Mouse (Mus musculus): Measurements from ENCODE around the gene Elavl2. TPM values are rescaled to one million over a fixed set of nuclear protein-coding genes. Genes with fewer than 3 reads are reported as not detected.
A peak's percentile ranks its signal among the peaks of the same experiment; 100 is the strongest.

Elavl2 gene
- polyA plus RNA-seq, 1 experiment, result 39.6 TPM

DNA sequence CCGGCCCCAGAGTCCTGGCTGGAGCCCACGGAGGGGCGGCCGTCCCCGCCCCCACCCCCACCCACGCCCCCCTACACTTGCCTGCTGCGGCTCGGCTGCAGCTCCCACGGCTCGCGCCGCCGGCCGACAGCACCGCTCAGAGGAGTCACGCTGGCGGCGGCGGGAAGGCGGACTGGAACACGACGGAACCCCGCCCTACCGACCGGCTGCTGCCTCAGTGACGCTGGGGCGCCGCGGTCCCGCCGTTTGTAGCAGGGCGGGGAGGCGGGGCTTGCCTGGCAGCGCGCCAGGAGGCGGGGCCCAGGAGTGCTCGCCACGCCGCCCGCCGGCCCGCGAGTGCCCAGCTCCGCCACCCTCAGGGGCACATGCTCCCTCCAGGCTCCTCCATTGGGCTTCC, 28.8 kb downstream of the Elavl2 start:
- Histone ChIP-seq H3K27me3 (ENCODE audit: control insufficient read depth, insufficient read depth, low read length) (no peaks in the 10 kb centered on the region; the same call in 1 of the 2 replicates), H3K4me1 (ENCODE audit: control insufficient read depth, insufficient read depth, low read length) (no peaks in the 10 kb centered on the region), H3K27ac (ENCODE audit: insufficient read depth, low read length) (no peak overlapping the region), H3K4me3 (replicated peaks; ENCODE audit: insufficient read depth, low read depth, low read length) (peak overlapping the region; percentile 50)
- WGBS, result under 1% methylated on average over 43 of the region's 44 CpGs
- peak; percentile 75 for DNase-seq
- TF ChIP-seq POLR2A (IDR thresholded peaks at IDR 0.05; ENCODE audit: borderline replicate concordance, insufficient read depth, low read length) (no peak), CTCF (IDR thresholded peaks at IDR 0.05; ENCODE audit: borderline replicate concordance, insufficient read depth, low read depth, low read length) (no peak)

DNA sequence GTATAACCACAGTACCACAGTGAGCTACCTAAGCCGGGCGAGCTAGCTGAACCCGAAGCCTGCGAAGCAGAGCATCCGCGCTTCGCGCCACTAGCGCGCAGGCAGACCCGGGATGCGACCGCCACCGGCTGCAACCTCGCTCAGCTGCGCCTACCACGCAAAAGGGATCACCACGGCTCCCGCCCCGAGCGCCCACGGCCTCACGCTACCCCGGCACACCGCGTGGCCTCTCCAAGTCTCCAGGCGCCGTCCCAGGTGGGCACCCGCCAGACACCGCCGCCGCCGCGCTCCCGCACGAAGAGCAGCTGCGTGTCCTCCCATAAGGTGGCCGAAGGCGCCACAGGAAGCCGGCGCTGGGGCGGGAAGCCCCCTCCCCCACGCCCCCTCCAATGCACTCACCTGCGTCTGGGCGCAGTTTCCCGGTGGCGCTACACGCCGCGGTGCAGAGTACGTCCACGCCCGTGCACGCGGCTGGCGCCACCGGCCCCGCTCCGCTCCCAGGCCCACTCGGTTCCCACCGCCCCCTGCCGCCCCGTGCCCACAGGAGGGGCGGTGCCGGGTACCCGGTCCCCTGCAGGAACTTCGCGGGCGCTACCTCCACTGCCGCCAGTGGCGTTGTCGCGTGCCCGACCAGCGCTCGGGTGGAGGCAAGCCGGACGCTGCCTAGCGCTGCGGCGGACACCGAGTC, 29.3 kb downstream of the Elavl2 start:
- 1% methylated on average over 81 of the region's 82 CpGs for WGBS
- no peaks in the 10 kb centered on the region; the same call in 1 of the 2 replicates for H3K27me3 ChIP-seq (ENCODE audit: control insufficient read depth, insufficient read depth, low read length)
- DNase-seq, result peak; percentile 51 to 70
- H3K4me1 ChIP-seq (ENCODE audit: control insufficient read depth, insufficient read depth, low read length), result no peaks in the 10 kb centered on the region
- no peak for TF ChIP-seq POLR2A (IDR thresholded peaks at IDR 0.05; ENCODE audit: borderline replicate concordance, insufficient read depth, low read length)
- no peak for TF ChIP-seq CTCF (IDR thresholded peaks at IDR 0.05; ENCODE audit: borderline replicate concordance, insufficient read depth, low read depth, low read length)
- no peak overlapping the region for H3K27ac ChIP-seq (ENCODE audit: insufficient read depth, low read length)
- peak overlapping the region; percentile 50 for H3K4me3 ChIP-seq (replicated peaks; ENCODE audit: insufficient read depth, low read depth, low read length)

DNA sequence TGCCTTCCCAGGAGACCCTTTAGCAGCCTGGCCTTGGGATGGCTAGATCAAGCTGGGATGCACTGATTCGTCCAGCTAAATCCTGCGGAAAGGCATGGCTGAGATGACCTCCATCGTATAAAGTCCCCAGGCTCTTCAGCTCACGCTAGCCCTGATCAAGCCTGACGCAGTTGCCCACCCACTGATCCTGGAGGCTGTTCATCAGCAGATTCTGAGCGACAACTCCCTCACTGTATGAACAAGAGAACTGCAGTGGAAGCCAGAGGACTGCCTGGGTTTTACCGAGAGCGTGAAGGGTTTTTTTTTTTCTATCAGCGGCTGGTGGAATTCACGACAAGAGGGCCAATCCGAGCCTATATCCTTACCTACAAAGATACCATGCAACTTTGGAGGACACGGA, 35.3 kb downstream of the Elavl2 start:
- Histone ChIP-seq H3K4me3 (replicated peaks; ENCODE audit: insufficient read depth, low read depth, low read length) (no peak overlapping the region), H3K4me1 (ENCODE audit: control insufficient read depth, insufficient read depth, low read length) (no peaks in the 10 kb centered on the region), H3K27ac (ENCODE audit: insufficient read depth, low read length) (no peak overlapping the region), H3K27me3 (ENCODE audit: control insufficient read depth, insufficient read depth, low read length) (no peaks in the 10 kb centered on the region)
- 70% methylated on average over 12 of the region's 12 CpGs for WGBS
- no peak for TF ChIP-seq CTCF (IDR thresholded peaks at IDR 0.05; ENCODE audit: borderline replicate concordance, insufficient read depth, low read depth, low read length)
- TF ChIP-seq POLR2A (IDR thresholded peaks at IDR 0.05; ENCODE audit: borderline replicate concordance, insufficient read depth, low read length), result no peak
- no peak for DNase-seq

DNA sequence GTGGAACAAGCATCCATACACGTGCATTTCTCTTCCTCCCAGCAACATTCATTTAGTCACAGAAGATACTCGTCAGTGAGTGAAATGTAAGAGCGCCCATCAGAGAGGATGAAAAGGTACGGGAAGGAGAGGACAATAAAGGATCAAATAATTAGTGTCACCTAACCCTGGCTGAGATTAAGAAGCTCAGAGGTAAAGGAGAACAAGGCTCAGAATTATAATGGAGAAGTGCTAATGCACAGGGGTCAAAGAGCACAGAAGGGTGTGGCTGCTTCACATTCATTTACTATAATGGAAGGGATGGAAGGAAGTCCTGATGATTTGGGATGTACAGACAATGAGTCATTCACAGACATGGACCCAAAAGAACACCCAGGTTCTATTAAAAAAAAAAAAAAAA, 36.6 kb downstream of the Elavl2 start:
- 93% methylated on average over 4 of the region's 4 CpGs for WGBS
- H3K27ac ChIP-seq (ENCODE audit: insufficient read depth, low read length), result no peak overlapping the region
- no peaks in the 10 kb centered on the region for H3K4me1 ChIP-seq (ENCODE audit: control insufficient read depth, insufficient read depth, low read length)
- TF ChIP-seq CTCF (IDR thresholded peaks at IDR 0.05; ENCODE audit: borderline replicate concordance, insufficient read depth, low read depth, low read length), result no peak
- no peak for TF ChIP-seq POLR2A (IDR thresholded peaks at IDR 0.05; ENCODE audit: borderline replicate concordance, insufficient read depth, low read length)
- DNase-seq, result no peak
- H3K4me3 ChIP-seq (replicated peaks; ENCODE audit: insufficient read depth, low read depth, low read length), result no peak overlapping the region
- H3K27me3 ChIP-seq (ENCODE audit: control insufficient read depth, insufficient read depth, low read length), result no peaks in the 10 kb centered on the region; the same call in 1 of the 2 replicates

DNA sequence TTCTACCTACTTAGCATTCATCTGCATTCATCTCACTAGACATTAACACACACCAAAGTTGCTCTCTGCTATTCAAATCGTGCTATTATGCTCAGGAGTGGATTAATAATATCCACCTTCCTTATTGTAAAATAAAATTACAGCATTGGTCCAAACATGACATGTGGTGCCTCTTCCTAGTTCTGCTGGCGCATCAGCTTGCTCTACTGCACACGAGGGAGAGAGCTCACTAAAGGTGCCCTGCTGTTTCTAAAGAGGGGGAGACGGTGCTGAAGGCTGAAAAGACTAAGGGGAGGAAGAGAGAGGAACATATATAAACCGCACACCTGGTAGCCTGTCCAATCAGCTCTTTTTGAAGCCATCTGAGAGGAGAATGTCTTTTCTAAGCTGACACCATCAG, 38.1 kb downstream of the Elavl2 start:
- H3K27me3 ChIP-seq (ENCODE audit: control insufficient read depth, insufficient read depth, low read length), result no peaks in the 10 kb centered on the region; the same call in 1 of the 2 replicates
- H3K4me1 ChIP-seq (ENCODE audit: control insufficient read depth, insufficient read depth, low read length), result no peaks in the 10 kb centered on the region
- H3K4me3 ChIP-seq (replicated peaks; ENCODE audit: insufficient read depth, low read depth, low read length), result no peak overlapping the region
- H3K27ac ChIP-seq (ENCODE audit: insufficient read depth, low read length), result no peak overlapping the region
- TF ChIP-seq CTCF (IDR thresholded peaks at IDR 0.05; ENCODE audit: borderline replicate concordance, insufficient read depth, low read depth, low read length) (no peak), POLR2A (IDR thresholded peaks at IDR 0.05; ENCODE audit: borderline replicate concordance, insufficient read depth, low read length) (no peak)
- WGBS, result 68% methylated on average over 5 of the region's 5 CpGs
- no peak for DNase-seq

DNA sequence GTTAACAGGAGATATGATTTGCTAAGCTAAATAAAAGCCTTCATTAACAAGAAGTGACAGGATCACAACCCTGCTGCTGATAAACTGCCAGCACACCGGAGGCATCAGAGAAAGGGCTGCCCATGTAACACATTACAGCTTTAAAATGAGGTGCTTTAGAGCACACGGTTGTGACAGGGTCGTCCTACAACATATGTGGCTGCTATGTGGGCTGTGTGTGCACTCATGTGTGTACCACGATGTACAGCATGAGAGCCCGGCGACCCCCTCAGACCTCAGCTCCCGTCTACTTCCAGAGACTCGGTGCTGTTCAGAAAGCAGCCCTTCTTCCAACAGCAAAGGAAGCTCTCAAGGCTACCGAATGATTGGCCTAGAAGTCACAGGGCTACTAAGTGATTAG, 47.4 kb downstream of the Elavl2 start:
- no peak overlapping the region for H3K27ac ChIP-seq (ENCODE audit: insufficient read depth, low read length)
- H3K27me3 ChIP-seq (ENCODE audit: control insufficient read depth, insufficient read depth, low read length), result no peaks in the 10 kb centered on the region
- 60% methylated on average over 9 of the region's 9 CpGs for WGBS
- TF ChIP-seq POLR2A (IDR thresholded peaks at IDR 0.05; ENCODE audit: borderline replicate concordance, insufficient read depth, low read length) (no peak), CTCF (IDR thresholded peaks at IDR 0.05; ENCODE audit: borderline replicate concordance, insufficient read depth, low read depth, low read length) (no peak)
- no peaks in the 10 kb centered on the region for H3K4me1 ChIP-seq (ENCODE audit: control insufficient read depth, insufficient read depth, low read length)
- no peak overlapping the region for H3K4me3 ChIP-seq (replicated peaks; ENCODE audit: insufficient read depth, low read depth, low read length)
- DNase-seq, result no peak

DNA sequence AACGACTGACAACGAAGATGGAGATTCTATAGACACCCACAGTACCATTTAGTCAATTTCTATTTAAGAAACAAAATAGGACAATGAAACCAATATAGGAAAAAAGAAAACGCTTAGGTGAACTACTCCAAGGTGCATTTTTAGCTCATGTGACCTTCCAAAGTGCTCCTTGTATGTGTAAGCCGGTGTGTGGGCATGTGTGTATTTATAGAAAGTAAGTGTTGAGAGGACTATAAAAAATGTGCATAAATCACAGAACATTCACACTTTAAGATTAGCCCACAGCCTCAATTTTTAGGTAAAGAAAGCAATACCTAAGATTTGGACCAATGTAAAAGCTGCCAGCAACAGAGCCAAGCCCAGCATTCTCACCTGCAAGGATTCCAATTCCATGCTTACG, 51.0 kb downstream of the Elavl2 start:
- H3K4me3 ChIP-seq (replicated peaks; ENCODE audit: insufficient read depth, low read depth, low read length), result no peak overlapping the region
- 90% methylated on average over 5 of the region's 5 CpGs for WGBS
- no peak overlapping the region for H3K27ac ChIP-seq (ENCODE audit: insufficient read depth, low read length)
- no peak for DNase-seq
- no peaks in the 10 kb centered on the region for H3K4me1 ChIP-seq (ENCODE audit: control insufficient read depth, insufficient read depth, low read length)
- TF ChIP-seq CTCF (IDR thresholded peaks at IDR 0.05; ENCODE audit: borderline replicate concordance, insufficient read depth, low read depth, low read length), result no peak
- no peak for TF ChIP-seq POLR2A (IDR thresholded peaks at IDR 0.05; ENCODE audit: borderline replicate concordance, insufficient read depth, low read length)
- H3K27me3 ChIP-seq (ENCODE audit: control insufficient read depth, insufficient read depth, low read length), result no peaks in the 10 kb centered on the region

DNA sequence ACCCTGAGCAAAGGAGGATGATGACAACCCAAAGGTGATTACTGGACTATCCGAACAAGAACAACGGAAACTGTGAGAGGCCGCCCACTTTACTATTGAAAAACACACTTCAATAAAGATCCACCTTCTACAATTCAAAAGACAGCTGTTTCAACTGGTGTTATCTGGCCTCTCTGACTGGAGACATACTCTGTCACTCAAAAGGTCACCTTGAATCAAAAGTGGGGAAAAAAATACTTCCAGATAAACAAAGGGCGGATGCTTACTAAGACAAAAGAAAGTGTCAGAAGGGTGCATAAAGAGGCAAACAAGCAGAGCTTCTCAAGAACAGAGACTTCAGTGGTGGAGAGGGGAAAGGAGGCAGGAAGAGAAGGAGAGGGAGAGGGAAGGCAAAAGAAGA, 66.4 kb downstream of the Elavl2 start:
- no peak for DNase-seq
- Histone ChIP-seq H3K4me1 (ENCODE audit: control insufficient read depth, insufficient read depth, low read length) (no peaks in the 10 kb centered on the region), H3K27me3 (ENCODE audit: control insufficient read depth, insufficient read depth, low read length) (no peaks in the 10 kb centered on the region), H3K27ac (ENCODE audit: insufficient read depth, low read length) (no peak overlapping the region), H3K4me3 (replicated peaks; ENCODE audit: insufficient read depth, low read depth, low read length) (no peak overlapping the region)
- TF ChIP-seq CTCF (IDR thresholded peaks at IDR 0.05; ENCODE audit: borderline replicate concordance, insufficient read depth, low read depth, low read length), result no peak
- TF ChIP-seq POLR2A (IDR thresholded peaks at IDR 0.05; ENCODE audit: borderline replicate concordance, insufficient read depth, low read length), result no peak
- 90% methylated on average over 4 of the region's 4 CpGs for WGBS
